Mouse (Mus musculus) layer of hippocampus, adult 9-11 months (tissue): ENCODE measurements around the gene Lyrm7.
A peak's percentile ranks its signal among the peaks of the same experiment; 100 is the strongest.
"Not testable (repeated sequence)": the region's sequence is repeated elsewhere in the genome, so short reads cannot be mapped to it uniquely, and the experiment has no call there.

Source experiments
- DNase-seq: peaks from one replicate; pipeline ENCODE4 v3.0.0; 2022

The Lyrm7 gene

GRCm38 (mm10) chr11:54879922-54880321, 19.2 kb upstream of the Lyrm7 start:
- no peak for DNase-seq

GRCm38 (mm10) chr11:54879434-54879833, 18.7 kb upstream of the Lyrm7 start:
- no peak for DNase-seq

DNA sequence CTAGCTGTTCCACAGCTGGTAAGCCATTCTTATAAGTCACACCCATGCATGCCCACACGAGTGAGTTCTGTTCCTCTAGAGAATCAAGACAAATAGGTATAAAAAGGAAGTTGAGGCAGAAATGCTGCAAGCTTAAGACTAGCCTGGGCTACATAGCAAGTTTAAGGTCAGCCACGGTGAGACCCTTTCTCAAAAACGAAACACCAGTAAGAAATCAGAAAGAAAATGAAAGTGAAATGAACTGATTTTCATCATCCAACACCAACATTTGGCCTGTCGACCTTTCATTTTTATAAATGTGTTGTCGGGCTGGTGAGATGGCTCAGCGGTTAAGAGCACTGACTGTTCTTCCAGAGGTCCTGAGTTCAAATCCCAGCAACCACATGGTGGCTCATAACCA, 18.2 kb upstream of the Lyrm7 start:
- no peak for DNase-seq

- DNase-seq: no peak
Measured at GRCm38 (mm10) chr11:54876031-54876430, 15.3 kb upstream of the Lyrm7 start.

- DNase-seq: peak; percentile 71
Measured at GRCm38 (mm10) chr11:54871831-54872537, 11.3 kb upstream of the Lyrm7 start.

DNA sequence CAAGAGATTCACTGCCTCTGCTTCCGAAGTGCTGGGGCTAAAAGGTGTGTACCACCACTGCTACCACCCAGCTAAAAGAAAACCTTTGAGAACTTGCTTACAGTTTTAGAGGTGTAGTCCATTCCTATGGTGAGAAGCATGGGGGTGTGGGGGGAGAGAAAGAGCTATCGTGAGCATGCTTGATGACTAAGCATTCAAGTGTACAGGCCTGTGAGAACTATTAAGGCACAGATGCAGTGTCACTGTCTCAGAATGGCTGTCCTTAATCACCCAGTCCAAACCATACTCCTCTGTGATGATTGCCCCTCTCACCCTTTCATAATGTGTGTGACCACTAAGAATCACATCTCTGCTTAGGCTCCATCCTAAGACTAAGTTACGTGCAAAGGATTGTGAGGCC, 8.6 kb upstream of the Lyrm7 start:
- no peak for DNase-seq

GRCm38 (mm10) chr11:54868445-54868844, 7.7 kb upstream of the Lyrm7 start:
- DNase-seq: no peak

DNA sequence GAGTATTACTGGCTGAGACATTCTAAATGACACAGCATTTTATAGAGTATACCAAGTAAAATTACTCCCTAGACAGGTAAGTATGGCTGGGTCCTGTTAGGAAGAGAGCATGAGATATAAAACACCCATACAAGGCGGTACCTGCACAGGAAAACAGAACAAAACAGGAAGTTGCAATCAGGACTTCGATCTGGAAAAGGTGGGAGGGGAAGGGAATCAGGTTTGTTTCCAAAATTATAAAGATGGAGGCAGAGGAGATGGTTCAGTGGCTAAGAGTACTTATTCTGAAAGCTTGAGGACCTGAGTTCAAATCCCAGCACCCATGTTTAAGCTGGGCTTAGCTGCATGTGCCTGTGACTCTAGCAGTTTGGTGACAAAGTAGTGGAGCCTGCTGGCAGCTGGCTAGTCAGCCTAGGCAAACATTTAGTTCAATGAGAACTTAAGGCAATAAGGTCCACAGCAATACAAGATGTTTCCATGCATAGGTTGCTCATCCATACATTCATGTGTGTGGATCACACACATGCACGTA, 7.3 kb upstream of the Lyrm7 start:
- DNase-seq: no peak

DNA sequence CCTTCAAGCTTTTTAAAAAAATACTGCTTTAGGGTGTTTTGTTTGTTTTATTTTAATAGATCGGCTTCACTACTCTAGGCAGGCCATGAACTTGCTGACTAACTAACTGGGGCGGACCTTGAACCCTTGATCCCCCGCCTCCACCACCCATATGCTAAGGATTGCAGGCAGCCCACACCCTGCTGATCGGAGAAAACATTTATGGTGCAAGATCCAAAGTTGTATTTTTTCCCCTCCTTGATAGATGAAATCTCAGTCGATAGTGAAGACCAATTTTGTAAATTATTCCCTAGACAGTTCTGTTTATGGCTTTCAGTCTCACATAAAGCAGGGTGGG, 6.3 kb upstream of the Lyrm7 start:
- DNase-seq: no peak

GRCm38 (mm10) chr11:54866119-54867048, 5.7 kb upstream of the Lyrm7 start, which contains the start of gene Hint1:
Gene Hint1, plus strand, starts transcription at chr11:54866383.
- peak; percentile 92 for DNase-seq

GRCm38 (mm10) chr11:54865330-54866085, 4.8 kb upstream of the Lyrm7 start:
- no peak for DNase-seq

DNA sequence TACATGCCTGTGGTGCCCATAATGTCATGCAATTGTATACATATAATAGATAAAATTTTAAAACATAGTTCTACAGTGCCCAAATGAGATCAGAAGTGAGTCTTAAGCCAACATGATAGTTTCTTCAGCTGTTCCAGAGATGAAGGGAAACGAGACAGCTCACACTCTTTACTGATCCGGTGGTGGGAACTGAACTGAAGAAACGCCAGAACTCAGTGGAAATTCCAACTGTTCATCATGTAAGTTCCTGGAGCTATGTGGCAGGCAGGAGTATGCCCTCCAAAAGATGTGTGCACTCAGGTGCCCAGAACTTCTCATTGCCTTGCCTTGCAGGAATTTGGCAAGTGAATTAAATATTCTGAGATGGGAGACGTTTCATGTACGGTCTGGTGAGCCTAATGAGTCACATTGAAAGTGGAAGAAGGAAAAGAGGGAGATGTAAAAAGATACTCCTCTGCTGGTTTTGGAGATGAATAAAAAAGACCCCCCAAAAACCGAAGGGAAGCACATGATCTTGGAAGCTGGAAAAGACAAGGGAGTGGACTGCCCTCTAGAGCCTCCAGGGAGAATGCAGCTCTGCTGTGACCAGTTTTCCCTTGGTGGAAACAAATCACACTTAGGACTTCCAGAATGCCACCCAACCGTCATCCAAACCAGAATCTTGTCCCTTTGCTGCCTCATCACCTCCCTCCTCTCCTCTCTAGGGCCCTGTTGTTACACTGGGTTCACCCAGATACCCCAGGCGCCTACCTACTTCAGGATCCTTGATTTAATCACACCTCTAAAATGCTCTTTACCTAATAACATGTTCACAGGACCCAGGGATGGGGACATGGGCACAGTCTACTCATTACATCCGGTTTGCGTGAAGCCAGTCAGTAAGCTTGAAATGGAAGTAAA, 2.2 kb upstream of the Lyrm7 start:
- DNase-seq: peak; percentile 37

DNA sequence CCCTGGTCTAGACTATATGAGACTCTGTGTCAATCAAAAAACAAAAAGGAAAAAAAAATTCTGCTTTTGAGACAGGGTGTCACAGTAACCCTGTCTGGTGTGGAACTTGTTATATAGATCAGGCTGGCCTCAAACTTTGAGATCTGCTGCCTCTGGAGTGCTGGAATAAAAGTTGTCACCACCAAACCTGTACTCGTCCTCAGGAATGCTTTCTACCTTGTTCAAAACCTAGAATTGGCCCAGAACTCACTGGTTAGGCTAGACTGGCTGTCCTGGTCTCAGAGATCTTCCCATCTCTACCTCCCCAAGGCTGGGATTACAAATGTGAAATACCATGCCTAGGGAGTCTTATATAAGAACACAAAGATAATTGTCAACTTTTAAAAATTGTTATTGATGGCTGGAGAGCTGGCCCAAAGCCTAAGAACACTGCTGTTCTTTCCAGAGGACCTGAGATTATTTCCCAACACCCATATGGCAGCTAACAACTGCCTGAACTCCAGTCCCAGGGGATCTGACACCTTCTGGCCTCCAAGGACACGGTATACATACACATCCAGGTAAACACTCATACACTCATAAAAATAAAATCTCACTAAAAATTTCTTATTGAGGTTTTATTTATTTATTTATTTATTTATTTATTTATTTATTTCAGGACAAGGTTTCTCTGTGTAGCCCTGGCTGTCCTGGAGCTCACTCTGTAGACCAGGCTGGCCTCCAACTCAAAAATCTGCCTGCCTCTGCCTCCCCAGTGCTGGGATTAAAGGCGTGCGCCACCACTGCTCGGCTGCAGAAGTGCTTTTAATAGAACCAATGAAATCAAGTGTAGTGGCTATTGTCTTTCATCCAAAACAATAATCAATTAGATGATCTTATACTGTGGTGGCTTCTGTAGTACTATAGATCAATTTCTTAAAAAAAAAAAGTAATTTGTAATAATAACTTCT, 1.0 kb upstream of the Lyrm7 start:
- no peak for DNase-seq

DNA sequence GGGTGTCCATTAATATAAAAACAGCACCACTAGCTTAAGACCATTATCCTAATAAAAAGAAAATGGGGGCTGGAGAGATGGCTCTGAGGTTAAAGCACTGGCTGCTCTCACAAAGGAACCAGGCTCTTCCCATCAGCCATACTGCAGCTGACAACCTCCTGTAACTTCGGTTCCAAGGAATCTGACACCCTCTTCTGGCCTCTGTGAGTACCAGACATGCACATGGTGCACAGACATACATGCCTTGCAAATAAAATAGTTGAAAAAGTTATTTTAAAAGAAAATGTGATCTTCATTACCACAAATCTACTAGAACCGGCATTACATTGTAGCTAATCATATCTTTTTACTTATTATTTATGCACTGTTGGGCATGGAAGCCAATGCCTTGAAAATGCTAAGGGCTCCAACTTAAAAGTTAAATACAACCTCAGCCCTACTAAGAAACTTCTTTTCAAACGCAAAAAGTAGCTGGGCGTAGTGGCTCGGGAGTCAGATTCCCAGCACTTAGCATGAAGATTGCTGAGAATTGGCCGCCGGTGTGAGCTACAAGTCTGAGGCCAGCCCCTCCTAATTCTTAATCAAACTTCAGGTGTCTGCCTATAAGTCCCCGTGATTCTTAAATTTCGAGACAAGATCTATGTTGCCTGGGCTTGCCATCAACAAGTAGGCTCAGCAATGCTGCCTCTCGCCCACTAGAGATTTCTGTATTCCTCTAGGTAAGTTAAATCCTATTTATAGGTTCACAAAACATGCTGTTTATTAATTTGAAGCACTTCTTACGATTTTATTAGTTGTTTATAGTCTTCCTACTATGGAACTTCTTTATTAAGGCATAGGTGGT, 1.2 kb downstream of the Lyrm7 start:
- no peak for DNase-seq

DNA sequence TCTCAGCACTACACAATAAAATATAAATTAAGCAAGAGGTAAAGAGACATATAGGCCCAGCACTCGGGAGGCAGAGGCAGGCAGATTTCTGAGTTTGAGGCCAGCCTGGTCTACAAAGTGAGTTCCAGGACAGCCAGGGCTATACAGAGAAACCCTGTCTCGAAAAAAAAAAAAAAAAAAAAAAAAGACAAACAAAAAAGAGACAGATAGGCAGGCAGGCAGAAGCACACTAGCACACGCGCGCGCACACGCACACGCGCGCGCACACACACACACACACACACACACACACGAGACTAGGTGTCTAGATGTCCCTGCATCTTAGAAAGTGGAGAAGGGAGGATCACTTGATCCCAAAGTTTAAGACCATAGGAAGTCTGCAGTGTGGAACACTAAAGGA, 1.8 kb downstream of the Lyrm7 start:
- not testable (repeated sequence) for DNase-seq

DNA sequence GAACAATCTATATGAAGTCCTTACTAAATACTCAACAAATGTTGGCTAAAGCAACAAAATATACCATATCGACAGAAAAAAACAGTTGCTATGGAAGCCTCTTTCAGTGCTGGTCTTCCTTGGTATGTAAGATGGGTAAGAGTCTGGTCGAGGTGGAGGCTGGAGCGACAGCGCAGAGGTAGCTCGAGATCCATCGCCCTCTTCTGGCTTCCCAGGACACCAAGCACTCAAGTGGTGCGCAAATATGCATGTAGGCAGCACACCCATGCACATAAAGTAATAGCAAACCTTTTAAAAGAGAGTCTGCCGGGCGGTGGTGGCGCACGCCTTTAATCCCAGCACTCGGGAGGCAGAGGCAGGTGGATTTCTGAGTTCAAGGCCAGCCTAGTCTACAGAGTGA, 9.1 kb downstream of the Lyrm7 start:
- DNase-seq: no peak

DNA sequence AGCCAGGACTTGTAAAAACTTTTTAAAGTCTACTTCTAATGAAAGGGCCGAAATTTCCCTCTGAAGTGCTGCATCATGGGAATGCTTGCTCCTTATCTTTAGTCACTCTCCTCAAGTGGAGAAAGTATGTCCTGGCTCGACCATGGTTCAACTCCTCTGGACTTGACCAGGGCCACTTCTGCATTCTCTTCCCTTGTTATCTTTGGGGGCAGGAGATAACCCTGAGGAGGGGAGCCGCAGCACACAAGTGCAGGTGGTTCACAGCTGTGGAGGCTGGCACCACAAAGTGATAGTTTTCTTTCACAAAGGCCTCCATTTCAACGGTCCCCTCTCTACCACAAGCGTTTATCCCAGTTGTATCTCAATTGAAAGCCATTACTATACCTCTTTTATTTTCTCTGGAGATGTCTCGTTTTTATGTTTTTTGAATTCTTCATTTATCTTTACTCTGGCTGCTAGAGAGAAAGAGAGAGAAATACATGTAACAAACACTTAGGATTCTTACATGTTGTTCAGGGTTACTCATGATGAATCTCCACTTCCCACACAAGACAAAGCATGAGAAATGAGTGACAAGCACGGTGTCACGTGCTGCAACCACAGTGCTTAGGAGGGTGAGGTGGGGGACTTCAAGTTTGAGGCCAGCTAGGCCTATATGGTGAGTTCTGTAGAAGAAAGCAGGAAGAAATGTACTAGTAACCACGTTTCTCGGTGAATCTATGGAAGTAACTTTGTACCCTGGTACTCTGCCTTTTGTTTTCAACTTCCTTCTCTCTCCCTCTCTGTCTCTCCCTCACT, 10.6 kb downstream of the Lyrm7 start:
- DNase-seq: no peak

DNA sequence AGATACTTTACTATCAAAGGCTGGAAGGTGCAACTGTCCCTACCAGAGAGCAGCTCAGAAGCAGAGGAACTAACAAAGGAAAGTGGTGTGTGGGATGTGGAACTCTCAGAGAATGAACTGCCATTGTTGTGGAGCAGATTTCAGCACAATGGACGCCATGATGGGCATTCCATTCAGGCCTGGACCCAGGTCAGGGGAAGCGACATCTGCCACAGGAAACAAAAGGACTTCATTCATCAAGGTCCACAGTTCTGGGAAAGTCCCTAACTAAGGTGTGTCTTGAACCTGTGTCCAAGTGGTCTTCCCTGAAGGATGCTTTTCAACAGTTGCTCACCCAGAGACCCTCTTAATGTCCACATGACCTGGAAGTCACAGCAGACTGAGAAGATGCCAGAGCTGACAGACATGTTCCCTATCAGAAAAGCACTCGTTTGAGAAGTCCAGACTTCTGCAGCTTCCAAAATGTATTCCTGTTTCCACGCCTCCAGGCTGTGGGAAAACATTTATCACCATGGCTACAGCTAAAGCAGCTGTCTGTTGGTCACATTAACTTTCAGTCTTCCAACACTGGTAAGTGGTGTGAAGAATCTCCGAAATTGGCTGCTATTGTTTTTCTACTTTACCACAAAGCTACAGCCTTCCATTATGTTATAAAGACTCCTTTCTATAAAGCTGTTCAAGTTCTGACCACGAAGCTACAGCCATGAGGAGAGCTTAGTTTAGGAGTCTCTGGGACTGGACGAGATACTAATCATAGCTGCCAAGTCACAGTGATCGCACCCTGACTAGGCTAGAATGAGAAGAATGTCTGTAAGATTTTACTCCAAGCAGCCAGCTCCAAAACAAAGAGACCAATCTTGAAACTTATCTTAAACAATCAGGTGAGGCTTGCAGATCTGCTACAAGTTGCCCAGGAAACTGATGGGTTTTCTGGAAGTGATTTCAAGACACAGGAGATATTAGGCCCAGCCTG, 15.0 kb downstream of the Lyrm7 start:
- peak; percentile 43 for DNase-seq
